Mouse (Mus musculus) adrenal gland, postnatal 4 days (tissue): ENCODE measurements around the gene Gm2012. TPM values are rescaled to one million over a fixed set of nuclear protein-coding genes. Genes with fewer than 3 reads are reported as not detected.
"Not testable (repeated sequence)": the region's sequence is repeated elsewhere in the genome, so short reads cannot be mapped to it uniquely, and the experiment has no call there.

ENCODE experiments used
- DNase-seq, 2 experiments: peaks; one replicate each; pipeline ENCODE4 v3.0.0; 2021 to 2022; ENCODE audit warnings: low spot score in 2 of 2, mixed read lengths in 2 of 2
- long read RNA-seq, 2 experiments: library from polyadenylated mRNA; stranded (forward); transcript quantifications; one replicate each; pipeline ENCODE4 v2.0.0; 2021
- microRNA-seq: library from miRNA; unstranded; fragments of <30 nt; microRNA quantifications from one replicate; pipeline ENCODE4 v1.2.0, GENCODE M21; 2021
- total RNA-seq, 2 experiments: library from RNA; stranded (reverse); gene quantifications; 2 replicates each; pipeline ENCODE4 v1.2.3; 2021

Gm2012 gene
- total RNA-seq, result not detected
- long read RNA-seq, experiment 1, result 0 reads
- long read RNA-seq, experiment 2, result 0 reads

DNA sequence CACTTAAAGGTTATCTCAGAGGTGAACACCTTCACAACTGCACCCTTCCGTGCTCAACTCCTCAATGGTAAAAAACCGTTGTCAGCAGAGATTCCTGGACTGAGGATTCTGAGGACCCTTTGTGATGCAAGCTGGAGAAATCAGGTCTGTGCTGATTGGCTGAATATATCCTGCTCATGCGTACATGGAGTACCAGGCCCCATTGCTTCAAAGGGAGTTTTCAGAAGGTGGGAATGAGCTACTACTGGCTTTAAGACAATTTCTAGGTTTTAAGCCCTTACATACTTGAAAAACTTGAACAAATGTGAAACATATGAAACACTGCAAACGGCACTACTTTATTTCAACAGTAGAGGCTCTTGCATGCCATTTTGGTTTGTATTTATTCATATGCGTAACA, at the start of gene Gm2012:
Gene Gm2012 (minus strand): TSS at position 101 of the 400 bp plus-strand sequence.
- DNase-seq, result not testable (repeated sequence)

- DNase-seq, result not testable (repeated sequence)
Observed at GRCm38 (mm10) chrX:26159146-26159545, 72.0 kb downstream of the Gm2012 start.

Small RNAs within 50 kb of the gene (microRNA-seq; reads per million reads assigned to microRNA genes)
- not detected for gene Gm26302

Other genes starting within 250 kb of the Gm2012 start
- not detected for gene Gm5168, start 180.3 kb downstream of the Gm2012 start, total RNA-seq
- gene Gm2030, start 78.7 kb upstream of the Gm2012 start, total RNA-seq, result not detected